Mouse (Mus musculus): ENCODE results near the gene Vmn1r132. TPM values are rescaled to one million over a fixed set of nuclear protein-coding genes. Genes with fewer than 3 reads are reported as not detected.
"Not testable (repeated sequence)": the region's sequence is repeated elsewhere in the genome, so short reads cannot be mapped to it uniquely, and the experiment has no call there.

Vmn1r132 gene
- not detected in 2 replicates for polyA plus RNA-seq (2015; fragmentation: Nextera tagmentation; extraction: Ambion mirVana)

GRCm38 (mm10) chr7:21613792-21614191, at the start of gene Vmn1r132:
Vmn1r132 (plus strand) TSS chr7:21614092.
- H3K27me3 ChIP-seq (ENCODE audit: insufficient read depth, low read length): not testable (repeated sequence)

More at GRCm38 (mm10) chr7:21613792-21614191, at the start of gene Vmn1r132:
- H3K27ac ChIP-seq (ENCODE audit: low read length); H3K4me1 ChIP-seq (ENCODE audit: insufficient read depth, low read length); ATAC-seq (ENCODE audit: low FRiP score, low TSS enrichment); H3K9ac ChIP-seq (replicated peaks; ENCODE audit: low read length); H3K9me3 ChIP-seq (ENCODE audit: low read length); H3K4me3 ChIP-seq (ENCODE audit: low read length); H3K4me2 ChIP-seq (replicated peaks; ENCODE audit: low read depth, low read length); H3K36me3 ChIP-seq (ENCODE audit: insufficient read depth, low read length): not testable (repeated sequence)
- no CpG with 5 or more reads among the region's 3 CpGs for WGBS

Other genes starting within 250 kb of the Vmn1r132 start
- gene Gm6882, start 181.3 kb upstream of the Vmn1r132 start, polyA plus RNA-seq (2015; fragmentation: Nextera tagmentation; extraction: Ambion mirVana): not detected in 2 replicates
- not detected in 2 replicates for gene Vmn1r130, start 102.3 kb upstream of the Vmn1r132 start, polyA plus RNA-seq (2015; fragmentation: Nextera tagmentation; extraction: Ambion mirVana)
- gene Vmn1r131, start 68.0 kb upstream of the Vmn1r132 start, polyA plus RNA-seq (2015; fragmentation: Nextera tagmentation; extraction: Ambion mirVana): not detected in 2 replicates
- not detected in 2 replicates for gene Gm4175, start 147.4 kb downstream of the Vmn1r132 start, polyA plus RNA-seq (2015; fragmentation: Nextera tagmentation; extraction: Ambion mirVana)
- gene Gm4177, start 182.6 kb downstream of the Vmn1r132 start, polyA plus RNA-seq (2015; fragmentation: Nextera tagmentation; extraction: Ambion mirVana): not detected in 2 replicates
- not detected in 2 replicates for gene Vmn1r135, start 218.3 kb downstream of the Vmn1r132 start, polyA plus RNA-seq (2015; fragmentation: Nextera tagmentation; extraction: Ambion mirVana)
- not detected in 2 replicates for gene Gm5725, start 230.2 kb downstream of the Vmn1r132 start, polyA plus RNA-seq (2015; fragmentation: Nextera tagmentation; extraction: Ambion mirVana)